In the genomic region with DNA sequence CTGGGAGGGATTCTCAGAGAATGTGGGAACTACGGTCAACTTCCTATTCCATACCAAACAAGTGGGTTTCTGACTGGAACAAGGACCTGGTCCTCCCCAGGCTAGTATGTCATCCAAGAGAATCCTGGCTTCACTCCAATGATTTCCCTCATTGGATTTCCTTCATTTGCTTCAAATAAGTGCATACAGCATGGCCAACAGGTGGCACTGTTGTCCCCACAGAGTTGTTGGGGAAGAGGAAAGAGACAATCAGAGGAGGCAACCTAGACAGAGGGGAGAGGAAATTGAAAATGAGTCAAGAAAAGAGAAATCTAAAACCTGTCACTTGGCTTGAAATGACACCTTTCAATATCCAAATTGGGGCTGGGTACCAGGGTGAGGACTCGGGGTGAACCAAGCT, we compare ENCODE assay signal across 10 mouse cellular contexts. TPM values are rescaled to one million over a fixed set of nuclear protein-coding genes. Genes with fewer than 3 reads are reported as not detected.
DNase-seq lines count a peak whose midpoint lies in the region; ATAC-seq and TF ChIP-seq lines count a peak whose summit lies in the region.
"Had no signal": no experiment of that assay in that cellular context is flagged by ENCODE, and none has a peak within 500 bp of the region (broad histone marks: within the 10 kb centered on the region; RNA-seq: fewer than 3 reads in every experiment).

No protein-coding gene starts in this region.

- 48% methylated on average over 2 of the region's 2 CpGs for whole genome bisulfite sequencing in hindbrain, postnatal 0 days
- 41% methylated on average over 2 of the region's 2 CpGs for WGBS in hindbrain, embryonic 16.5 days
- whole genome bisulfite sequencing in embryonic facial prominence, embryonic 10.5 days: 44% methylated on average over 2 of the region's 2 CpGs
- 59% methylated on average over 2 of the region's 2 CpGs for WGBS in lung, embryonic 14.5 days

- TF ChIP-seq CTCF in hindbrain, postnatal 0 days (IDR thresholded peaks at IDR 0.05; ENCODE audit: low read depth): peak; percentile 73
- TF ChIP-seq CTCF in MEL (IDR thresholded peaks at IDR 0.05 in 2 of 3, conservative IDR thresholded peaks at IDR 0.05 in 1 of 3; ENCODE audit: control insufficient read depth in 1 of 3, insufficient read depth in 1 of 3, low read depth in 2 of 3, low read length in 3 of 3, poor library complexity in 1 of 3, severe bottlenecking in 1 of 3): peak; percentile 63 to 83 (median 70)
- peak; percentile 74 for TF ChIP-seq CTCF in lung, embryonic 14.5 days (IDR thresholded peaks at IDR 0.05; ENCODE audit: low read depth)

- H3K9ac ChIP-seq in hindbrain, postnatal 0 days (replicated peaks; ENCODE audit: low read length): no peak overlapping the region
- H3K9ac ChIP-seq in hindbrain, embryonic 16.5 days (ENCODE audit: low read depth, low read length): no peak overlapping the region
- no peak overlapping the region for H3K9ac ChIP-seq in MEL (ENCODE audit: control insufficient read depth, low read depth, low read length, poor library complexity, severe bottlenecking)
- no peak overlapping the region for H3K9ac ChIP-seq in lung, embryonic 14.5 days
- H3K9ac ChIP-seq: embryonic facial prominence, embryonic 12.5 days; lung, embryonic 15.5 days had no signal

- TF ChIP-seq POLR2A in MEL (IDR thresholded peaks at IDR 0.05; ENCODE audit: control insufficient read depth in 1 of 2, insufficient read depth in 1 of 2, low read depth in 1 of 2, low read length in 2 of 2, poor library complexity in 1 of 2): no peak

- H3K4me2 ChIP-seq in hindbrain, postnatal 0 days (ENCODE audit: low read depth, low read length): no peak overlapping the region
- no peak overlapping the region for H3K4me2 ChIP-seq in hindbrain, embryonic 16.5 days (ENCODE audit: low read length)
- H3K4me2 ChIP-seq in lung, embryonic 14.5 days: no peak overlapping the region
- H3K4me2 ChIP-seq: embryonic facial prominence, embryonic 12.5 days; lung, embryonic 15.5 days had no signal

- peak; percentile 28 for TF ChIP-seq RAD21 in MEL (IDR thresholded peaks at IDR 0.05; ENCODE audit: low read depth, low read length)

- no peaks in the 10 kb centered on the region for H3K36me3 ChIP-seq in hindbrain, postnatal 0 days (ENCODE audit: insufficient read depth, low read length)
- H3K36me3 ChIP-seq in hindbrain, embryonic 16.5 days (ENCODE audit: control insufficient read depth, insufficient read depth, low read length): no peaks in the 10 kb centered on the region
- peaks cover 0 to 4% of the 10 kb centered on the region in 2 experiments; a peak in 2 of 4 replicates for H3K36me3 ChIP-seq in MEL (ENCODE audit: control insufficient read depth in 1 of 2, insufficient read depth in 2 of 2, low read length in 2 of 2)
- no peaks in the 10 kb centered on the region for H3K36me3 ChIP-seq in embryonic facial prominence, embryonic 10.5 days (replicated peaks)
- no peaks in the 10 kb centered on the region for H3K36me3 ChIP-seq in lung, embryonic 14.5 days (ENCODE audit: insufficient read depth)
- H3K36me3 ChIP-seq: embryonic facial prominence, embryonic 12.5 days; lung, embryonic 15.5 days had no signal

- no peak for ATAC-seq in hindbrain, postnatal 0 days
- ATAC-seq in hindbrain, embryonic 16.5 days: no peak
- ATAC-seq in lung, embryonic 14.5 days (ENCODE audit: insufficient read depth): no peak

- no peak overlapping the region for H3K4me3 ChIP-seq in hindbrain, postnatal 0 days (ENCODE audit: low read length)
- H3K4me3 ChIP-seq in hindbrain, embryonic 16.5 days (ENCODE audit: low read length): no peak overlapping the region
- no peak overlapping the region for H3K4me3 ChIP-seq in MEL (ENCODE audit: control insufficient read depth in 1 of 2, insufficient read depth in 1 of 2, low read depth in 2 of 2, low read length in 2 of 2)
- no peak overlapping the region for H3K4me3 ChIP-seq in embryonic facial prominence, embryonic 10.5 days
- no peak overlapping the region for H3K4me3 ChIP-seq in lung, embryonic 14.5 days (ENCODE audit: low read depth, low read length)
- H3K4me3 ChIP-seq: embryonic facial prominence, embryonic 12.5 days; lung, embryonic 15.5 days had no signal

- no peaks in the 10 kb centered on the region for H3K4me1 ChIP-seq in hindbrain, postnatal 0 days (ENCODE audit: insufficient read depth, low read length)
- H3K4me1 ChIP-seq in hindbrain, embryonic 16.5 days (ENCODE audit: control insufficient read depth, insufficient read depth, low read depth, low read length): no peaks in the 10 kb centered on the region
- peaks cover 0 to 5% of the 10 kb centered on the region in 2 experiments; a peak in 1 of 4 replicates for H3K4me1 ChIP-seq in MEL (ENCODE audit: control insufficient read depth in 1 of 2, insufficient read depth in 2 of 2, low read length in 2 of 2)
- peaks cover 18% of the 10 kb centered on the region for H3K4me1 ChIP-seq in embryonic facial prominence, embryonic 10.5 days
- no peaks in the 10 kb centered on the region for H3K4me1 ChIP-seq in lung, embryonic 14.5 days (ENCODE audit: insufficient read depth)
- H3K4me1 ChIP-seq: lung, embryonic 15.5 days had no signal

- H3K27me3 ChIP-seq in hindbrain, postnatal 0 days (ENCODE audit: insufficient read depth, low read length): peaks cover 67% of the 10 kb centered on the region
- peaks cover 66% of the 10 kb centered on the region for H3K27me3 ChIP-seq in hindbrain, embryonic 16.5 days (replicated peaks; ENCODE audit: control insufficient read depth, insufficient read depth, low read length)
- H3K27me3 ChIP-seq in MEL (ENCODE audit: control insufficient read depth in 1 of 2, insufficient read depth in 2 of 2, low read length in 2 of 2): no peaks in the 10 kb centered on the region
- H3K27me3 ChIP-seq in embryonic facial prominence, embryonic 10.5 days (replicated peaks; ENCODE audit: low read depth, poor library complexity, severe bottlenecking): peaks cover 87% of the 10 kb centered on the region
- H3K27me3 ChIP-seq in lung, embryonic 14.5 days (ENCODE audit: insufficient read depth, low read length): peaks cover 51% of the 10 kb centered on the region

- no peaks in the 10 kb centered on the region for H3K9me3 ChIP-seq in hindbrain, postnatal 0 days (ENCODE audit: low read length)
- no peaks in the 10 kb centered on the region for H3K9me3 ChIP-seq in hindbrain, embryonic 16.5 days (ENCODE audit: control insufficient read depth, low read length)
- no peaks in the 10 kb centered on the region for H3K9me3 ChIP-seq in MEL (replicated peaks; ENCODE audit: insufficient read depth, low read length)
- no peaks in the 10 kb centered on the region for H3K9me3 ChIP-seq in embryonic facial prominence, embryonic 10.5 days
- H3K9me3 ChIP-seq in lung, embryonic 14.5 days (ENCODE audit: low read depth, low read length): no peaks in the 10 kb centered on the region
- H3K9me3 ChIP-seq: embryonic facial prominence, embryonic 12.5 days; lung, embryonic 15.5 days had no signal

- H3K79me2 ChIP-seq in MEL (ENCODE audit: control insufficient read depth, insufficient read depth, low read length, poor library complexity): no peaks in the 10 kb centered on the region

- no peak for TF ChIP-seq EP300 in MEL (IDR thresholded peaks at IDR 0.05; ENCODE audit: low read depth in 1 of 2, low read length in 2 of 2)

- peak; percentile 78 for DNase-seq in hindbrain, postnatal 0 days (ENCODE audit: low spot score)
- DNase-seq in A20 (ENCODE audit: low read depth, low spot score): peak; percentile 67
- peak; percentile 78 for DNase-seq in MEL (ENCODE audit: low read depth, low spot score)
- peak; percentile 66 for DNase-seq in embryonic facial prominence, embryonic 10.5 days (ENCODE audit: low spot score)
- DNase-seq in lung, embryonic 14.5 days: peak; percentile 86
- DNase-seq in thymus, postnatal 4 days: peak; percentile 78
- DNase-seq in left cerebral cortex, adult 18-20 months (ENCODE audit: low spot score in 2 of 2): no peak

- H3K27ac ChIP-seq in hindbrain, postnatal 0 days: no peak overlapping the region
- H3K27ac ChIP-seq in hindbrain, embryonic 16.5 days (ENCODE audit: low read depth, low read length): no peak overlapping the region
- no peak overlapping the region for H3K27ac ChIP-seq in MEL (ENCODE audit: control insufficient read depth, low read depth, low read length)
- no peak overlapping the region for H3K27ac ChIP-seq in embryonic facial prominence, embryonic 10.5 days (replicated peaks)
- H3K27ac ChIP-seq in lung, embryonic 14.5 days (ENCODE audit: low read depth): no peak overlapping the region
- H3K27ac ChIP-seq: embryonic facial prominence, embryonic 12.5 days; lung, embryonic 15.5 days had no signal

TF ChIP-seq in MEL, 35 proteins besides CTCF, POLR2A, EP300 and RAD21:
- TF ChIP-seq SMC3 (IDR thresholded peaks at IDR 0.05; ENCODE audit: low read depth, low read length) (peak; percentile 48), BHLHE40 (IDR thresholded peaks at IDR 0.05; ENCODE audit: borderline replicate concordance, low read depth, low read length) (no peak), CHD1 (IDR thresholded peaks at IDR 0.05; ENCODE audit: low read depth, low read length) (no peak)
TF ChIP-seq in MEL: peak in this region for 1.

RNA-seq across cellular contexts. Expression of a gene that starts 8.4 kb away (rescaled TPM):
- 0.90 and 1.8 TPM in 2 replicates for total RNA-seq in hindbrain, postnatal 0 days (2014; rRNA removed)
- polyA plus RNA-seq in hindbrain, postnatal 0 days (2015; fragmentation: Nextera tagmentation; extraction: Ambion mirVana): 0.16 and 0.30 TPM in 2 replicates
- polyA plus RNA-seq in hindbrain, embryonic 16.5 days (2015; fragmentation: Nextera tagmentation; extraction: Ambion mirVana): 0.05 and 0.07 TPM in 2 replicates
- total RNA-seq in MEL (2012; rRNA removed): 0.42 and 0.73 TPM in 2 replicates
- polyA plus RNA-seq in MEL (2012; ENCODE audit: insufficient read depth in 1 of 2, insufficient read length in 2 of 2, low read depth in 1 of 2, low replicate concordance in 2 of 2, missing spikeins in 1 of 2): 1 to 10 TPM in 1 of 2 experiments, not detected in 1; 1.1 TPM
- 4.6 and 4.8 TPM in 2 replicates for polyA plus RNA-seq in embryonic facial prominence, embryonic 10.5 days (2016; fragmentation: Nextera tagmentation; extraction: Ambion mirVana)
- polyA plus RNA-seq in lung, embryonic 14.5 days (2014; fragmentation: Nextera tagmentation; extraction: Ambion mirVana): 0.16 and 0.32 TPM in 2 replicates
- total RNA-seq in left cerebral cortex, adult 18-20 months (2021): under 1 TPM; 0.58 to 0.91 TPM

RNA-seq across cellular contexts. Expression of a gene that starts 8.7 kb away (rescaled TPM):
- total RNA-seq in hindbrain, postnatal 0 days (2014; rRNA removed): not detected in 2 replicates
- not detected in 2 replicates for polyA plus RNA-seq in hindbrain, postnatal 0 days (2015; fragmentation: Nextera tagmentation; extraction: Ambion mirVana)
- polyA plus RNA-seq in hindbrain, embryonic 16.5 days (2015; fragmentation: Nextera tagmentation; extraction: Ambion mirVana): not detected in 2 replicates
- total RNA-seq in MEL (2012; rRNA removed): not detected in 2 replicates
- polyA plus RNA-seq in MEL (2012; ENCODE audit: insufficient read depth in 1 of 2, insufficient read length in 2 of 2, low read depth in 1 of 2, low replicate concordance in 2 of 2, missing spikeins in 1 of 2): not detected
- polyA plus RNA-seq in embryonic facial prominence, embryonic 10.5 days (2016; fragmentation: Nextera tagmentation; extraction: Ambion mirVana): 1.0 and 1.5 TPM in 2 replicates
- polyA plus RNA-seq in lung, embryonic 14.5 days (2014; fragmentation: Nextera tagmentation; extraction: Ambion mirVana): not detected in 2 replicates
- total RNA-seq in left cerebral cortex, adult 18-20 months (2021): not detected
- polyA plus RNA-seq: lung, embryonic 15.5 days had no signal

Comparison
In these comparisons a context has a peak if more than half of its experiments do, and no peak if none do; other contexts are left out.
1. DNase-seq: peak in hindbrain, postnatal 0 days (single experiment), A20 (single experiment), MEL (single experiment), embryonic facial prominence, embryonic 10.5 days (single experiment), lung, embryonic 14.5 days (single experiment) and thymus, postnatal 4 days (single experiment); none in left cerebral cortex, adult 18-20 months (0 of 2).
2. Peak in every context shown above with its lines, with median percentiles within 50 percentile points of each other: CTCF ChIP-seq.